Mouse (Mus musculus): ENCODE measurements around the gene Mob2. TPM values are rescaled to one million over a fixed set of nuclear protein-coding genes. Genes with fewer than 3 reads are reported as not detected.
A peak's percentile ranks its signal among the peaks of the same experiment; 100 is the strongest.

Gene Mob2
- total and polyA plus RNA-seq, 2 experiments from 2014 or later, result 45.5 to 53.6 TPM

DNA sequence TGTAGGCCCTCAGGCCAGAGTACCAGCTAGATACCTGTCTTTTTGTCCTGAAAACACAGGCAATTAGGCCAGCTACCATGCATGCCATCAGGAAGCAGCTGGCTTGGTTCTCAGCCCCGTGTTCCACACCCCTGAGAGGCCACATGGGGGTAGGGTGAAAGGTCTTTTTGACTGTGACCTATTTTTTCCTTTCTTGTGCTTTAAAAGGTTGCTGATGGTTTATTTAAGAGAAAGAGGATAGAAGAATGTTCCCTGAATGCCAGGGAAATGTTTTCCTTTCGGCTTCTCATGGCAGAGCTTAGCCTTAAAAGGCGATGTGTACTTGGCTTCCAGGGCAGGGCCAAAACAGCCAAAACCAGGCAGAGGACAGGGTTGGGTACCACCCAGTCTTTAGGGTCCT is 40.0 kb downstream of the Mob2 start:
- Histone ChIP-seq H3K4me2 (ENCODE audit: low read depth, low read length) (no peak overlapping the region), H3K9me3 (replicated peaks; ENCODE audit: control insufficient read depth, low read length) (no peaks in the 10 kb centered on the region), H3K4me1 (ENCODE audit: control insufficient read depth, insufficient read depth) (peaks cover 12% of the 10 kb centered on the region), H3K4me3 (ENCODE audit: low read depth, low read length) (no peak overlapping the region), H3K36me3 (replicated peaks; ENCODE audit: control insufficient read depth, insufficient read depth, low read length) (peaks cover 6% of the 10 kb centered on the region; the same call in 1 of the 2 replicates), H3K9ac (replicated peaks; ENCODE audit: low read depth, low read length) (no peak overlapping the region), H3K27ac (ENCODE audit: low read depth) (peak overlapping the region; percentile 35; the same call in 1 of the 2 replicates), H3K27me3 (ENCODE audit: control insufficient read depth, insufficient read depth, low read length) (no peaks in the 10 kb centered on the region)
- DNase-seq (ENCODE audit: low spot score) (no peak), ATAC-seq (ENCODE audit: insufficient read depth, low read depth) (no peak)
- 51% methylated on average over 3 of the region's 3 CpGs for WGBS
- TF ChIP-seq CTCF (IDR thresholded peaks at IDR 0.05; ENCODE audit: low read depth), result no peak
- no peak for TF ChIP-seq EP300 (IDR thresholded peaks at IDR 0.05; ENCODE audit: low read depth)

DNA sequence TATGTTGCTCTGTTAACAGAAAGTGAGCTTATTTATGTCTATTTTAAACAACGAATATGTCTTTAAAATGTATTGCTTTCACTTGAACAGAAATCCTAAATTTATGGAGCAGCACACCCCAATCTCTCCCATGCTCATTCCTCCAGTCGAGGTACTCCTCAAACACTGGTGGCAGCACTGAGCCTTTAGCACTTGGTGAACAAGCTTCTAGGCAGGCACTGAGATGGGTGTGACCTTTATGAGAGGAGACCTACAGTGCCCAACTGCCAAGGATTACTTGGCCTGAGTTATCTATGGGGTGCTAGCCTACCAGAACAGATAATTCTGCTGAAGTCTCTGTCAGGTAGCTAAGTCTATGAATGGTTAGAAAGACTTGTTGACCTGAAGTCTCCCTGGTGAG is 41.2 kb downstream of the Mob2 start:
- H3K27ac ChIP-seq (ENCODE audit: low read depth), result no peak overlapping the region
- no peak for TF ChIP-seq EP300 (IDR thresholded peaks at IDR 0.05; ENCODE audit: low read depth)
- peak; percentile 43 for TF ChIP-seq CTCF (IDR thresholded peaks at IDR 0.05; ENCODE audit: low read depth)
- no peak for DNase-seq (ENCODE audit: low spot score)
- H3K9ac ChIP-seq (replicated peaks; ENCODE audit: low read depth, low read length), result no peak overlapping the region
- H3K4me2 ChIP-seq (ENCODE audit: low read depth, low read length), result no peak overlapping the region
- peaks cover 16% of the 10 kb centered on the region for H3K36me3 ChIP-seq (replicated peaks; ENCODE audit: control insufficient read depth, insufficient read depth, low read length)
- 60% methylated on average over 2 of the region's 2 CpGs for WGBS
- H3K4me1 ChIP-seq (ENCODE audit: control insufficient read depth, insufficient read depth), result peaks cover 3% of the 10 kb centered on the region; the same call in 1 of the 2 replicates
- H3K4me3 ChIP-seq (ENCODE audit: low read depth, low read length), result no peak overlapping the region
- no peaks in the 10 kb centered on the region for H3K9me3 ChIP-seq (replicated peaks; ENCODE audit: control insufficient read depth, low read length)
- no peaks in the 10 kb centered on the region for H3K27me3 ChIP-seq (ENCODE audit: control insufficient read depth, insufficient read depth, low read length)
- ATAC-seq (ENCODE audit: insufficient read depth, low read depth), result no peak

DNA sequence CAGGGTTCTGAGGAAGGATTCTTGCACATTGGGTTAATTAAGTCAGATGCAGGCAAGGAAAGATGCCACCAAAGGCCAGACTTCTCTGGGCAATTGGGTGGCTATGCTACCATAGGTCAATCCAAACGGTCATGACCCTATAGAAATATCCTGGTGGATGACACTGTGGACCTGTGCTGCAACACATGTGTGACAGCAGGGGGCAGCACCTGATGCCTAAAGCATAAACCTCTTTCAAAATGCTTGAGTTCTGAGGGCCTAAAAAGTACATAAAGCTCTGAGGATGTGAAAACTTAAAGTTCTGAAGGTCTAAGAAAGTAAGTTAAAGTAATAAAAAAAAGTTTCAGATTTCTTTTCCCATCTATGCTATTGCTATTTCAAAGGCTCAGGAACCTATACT is 44.3 kb downstream of the Mob2 start:
- H3K4me1 ChIP-seq (ENCODE audit: control insufficient read depth, insufficient read depth), result peaks cover 3% of the 10 kb centered on the region; the same call in 1 of the 2 replicates
- H3K27me3 ChIP-seq (ENCODE audit: control insufficient read depth, insufficient read depth, low read length), result no peaks in the 10 kb centered on the region
- H3K36me3 ChIP-seq (replicated peaks; ENCODE audit: control insufficient read depth, insufficient read depth, low read length), result peaks cover 36% of the 10 kb centered on the region
- peak; percentile 79 for TF ChIP-seq CTCF (IDR thresholded peaks at IDR 0.05; ENCODE audit: low read depth)
- no peak for TF ChIP-seq EP300 (IDR thresholded peaks at IDR 0.05; ENCODE audit: low read depth)
- H3K27ac ChIP-seq (ENCODE audit: low read depth), result no peak overlapping the region
- no peak overlapping the region for H3K9ac ChIP-seq (replicated peaks; ENCODE audit: low read depth, low read length)
- ATAC-seq (ENCODE audit: insufficient read depth, low read depth) (peak; percentile 53; the same call in 1 of the 2 replicates), DNase-seq (ENCODE audit: low spot score) (peak; percentile 53)
- H3K4me3 ChIP-seq (ENCODE audit: low read depth, low read length), result no peak overlapping the region
- WGBS, result 16% methylated on average over 1 of the region's 1 CpGs
- no peaks in the 10 kb centered on the region for H3K9me3 ChIP-seq (replicated peaks; ENCODE audit: control insufficient read depth, low read length)
- H3K4me2 ChIP-seq (ENCODE audit: low read depth, low read length), result no peak overlapping the region

DNA sequence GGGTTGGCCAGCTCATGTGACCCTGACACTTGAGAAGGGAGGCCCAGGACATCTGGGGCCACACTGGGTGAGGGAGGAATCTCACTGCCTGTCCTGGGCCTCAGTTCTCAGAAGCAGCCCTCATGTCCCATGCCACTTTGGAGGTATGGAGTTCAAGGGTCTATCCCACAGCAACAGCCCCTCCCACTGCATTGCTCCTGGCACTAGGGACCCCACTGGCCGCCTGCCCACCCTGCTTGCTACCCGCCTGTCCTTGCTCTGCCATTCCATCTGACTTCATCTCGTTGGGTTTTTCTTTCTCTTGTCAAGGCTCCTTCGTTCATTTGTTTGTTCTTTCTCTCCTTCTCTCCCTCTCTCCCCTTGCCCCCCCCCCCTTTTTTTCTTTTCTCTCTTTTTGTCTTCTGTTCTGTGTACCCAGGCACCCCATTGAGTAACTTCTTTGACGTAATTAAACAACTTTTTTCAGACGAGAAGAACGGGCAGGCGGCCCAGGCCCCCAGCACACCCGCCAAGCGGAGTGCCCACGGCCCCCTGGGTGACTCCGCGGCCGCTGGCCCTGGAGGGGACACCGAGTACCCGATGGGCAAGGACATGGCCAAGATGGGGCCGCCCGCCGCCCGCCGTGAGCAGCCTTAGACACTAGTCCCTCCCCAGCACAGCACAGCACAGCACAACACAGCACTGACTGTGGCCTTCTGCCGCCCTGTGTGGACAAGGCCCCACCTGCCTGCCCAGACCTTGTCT is 59.1 kb downstream of the Mob2 start:
- ATAC-seq (ENCODE audit: insufficient read depth, low read depth) (no peak), DNase-seq (ENCODE audit: low spot score) (no peak)
- no peaks in the 10 kb centered on the region for H3K4me1 ChIP-seq (ENCODE audit: control insufficient read depth, insufficient read depth)
- no peak overlapping the region for H3K27ac ChIP-seq (ENCODE audit: low read depth)
- no peak for TF ChIP-seq CTCF (IDR thresholded peaks at IDR 0.05; ENCODE audit: low read depth)
- no peak for TF ChIP-seq EP300 (IDR thresholded peaks at IDR 0.05; ENCODE audit: low read depth)
- no peaks in the 10 kb centered on the region for H3K27me3 ChIP-seq (ENCODE audit: control insufficient read depth, insufficient read depth, low read length)
- 86% methylated on average over 22 of the region's 22 CpGs for WGBS
- no peak overlapping the region for H3K4me3 ChIP-seq (ENCODE audit: low read depth, low read length)
- H3K9me3 ChIP-seq (replicated peaks; ENCODE audit: control insufficient read depth, low read length), result no peaks in the 10 kb centered on the region
- peaks cover 9% of the 10 kb centered on the region; the same call in 1 of the 2 replicates for H3K36me3 ChIP-seq (replicated peaks; ENCODE audit: control insufficient read depth, insufficient read depth, low read length)
- no peak overlapping the region for H3K4me2 ChIP-seq (ENCODE audit: low read depth, low read length)
- no peak overlapping the region for H3K9ac ChIP-seq (replicated peaks; ENCODE audit: low read depth, low read length)

DNA sequence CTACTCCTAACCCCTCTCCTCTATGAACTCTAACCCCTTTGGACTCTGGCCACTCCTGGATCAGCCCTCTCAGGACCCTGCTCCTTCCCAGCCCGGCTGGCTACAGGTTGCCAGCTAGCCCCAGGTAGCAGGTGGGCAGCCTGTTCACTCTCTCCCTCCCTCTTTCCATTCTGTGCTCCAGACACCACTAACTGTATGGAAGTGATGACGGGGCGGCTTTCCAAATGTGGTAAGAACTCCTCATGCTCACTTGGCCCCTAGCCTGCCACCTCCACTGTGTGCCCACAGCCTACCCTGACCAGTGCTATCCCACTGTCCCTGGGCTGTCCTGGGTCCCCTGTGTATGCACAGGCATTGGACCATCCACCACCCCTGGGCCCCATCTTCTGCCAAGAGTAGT is 60.2 kb downstream of the Mob2 start:
- Histone ChIP-seq H3K9ac (replicated peaks; ENCODE audit: low read depth, low read length) (no peak overlapping the region), H3K4me1 (ENCODE audit: control insufficient read depth, insufficient read depth) (no peaks in the 10 kb centered on the region), H3K9me3 (replicated peaks; ENCODE audit: control insufficient read depth, low read length) (no peaks in the 10 kb centered on the region), H3K4me2 (ENCODE audit: low read depth, low read length) (no peak overlapping the region), H3K27me3 (ENCODE audit: control insufficient read depth, insufficient read depth, low read length) (no peaks in the 10 kb centered on the region), H3K27ac (ENCODE audit: low read depth) (no peak overlapping the region), H3K36me3 (replicated peaks; ENCODE audit: control insufficient read depth, insufficient read depth, low read length) (peaks cover 9% of the 10 kb centered on the region; the same call in 1 of the 2 replicates), H3K4me3 (ENCODE audit: low read depth, low read length) (no peak overlapping the region)
- DNase-seq (ENCODE audit: low spot score), result no peak
- 85% methylated on average over 3 of the region's 3 CpGs for WGBS
- TF ChIP-seq EP300 (IDR thresholded peaks at IDR 0.05; ENCODE audit: low read depth) (no peak), CTCF (IDR thresholded peaks at IDR 0.05; ENCODE audit: low read depth) (no peak)
- ATAC-seq (ENCODE audit: insufficient read depth, low read depth), result no peak

All from heart, postnatal 0 days (tissue).